Comparison of ENCODE assay signal across 15 mouse cellular contexts in the genomic region with DNA sequence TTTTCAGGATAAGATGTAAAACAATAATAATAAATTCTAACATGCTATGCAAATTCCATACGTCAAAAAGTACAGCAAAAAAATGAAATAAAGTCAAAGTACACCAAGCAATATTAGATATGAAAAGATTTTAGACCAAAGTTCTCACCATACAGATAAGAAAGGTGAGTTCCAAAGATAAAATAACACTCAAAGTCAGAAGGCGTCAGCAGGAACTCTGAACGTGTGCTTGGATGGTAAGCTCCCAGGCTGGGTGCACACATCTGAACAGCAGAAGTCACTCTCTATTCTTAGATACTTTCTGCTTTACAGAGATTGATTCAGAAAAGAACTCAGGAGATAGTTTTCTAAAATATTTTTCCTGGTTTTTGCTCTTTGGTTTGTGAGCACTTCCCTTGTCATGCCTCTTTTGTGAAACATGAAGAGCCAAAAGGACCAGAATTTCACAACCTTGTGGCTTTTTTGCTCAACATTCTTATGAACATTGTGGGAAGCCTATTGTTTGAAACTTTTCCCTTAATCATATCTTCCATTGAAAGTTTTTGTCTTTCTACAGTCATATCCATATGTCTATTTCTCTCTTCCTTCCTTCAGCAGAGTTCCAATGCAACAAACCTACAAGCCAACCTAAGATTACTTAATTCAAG.
A peak's percentile ranks its signal among the peaks of the same experiment; 100 is the strongest.
DNase-seq lines count a peak whose midpoint lies in the region; ATAC-seq and TF ChIP-seq lines count a peak whose summit lies in the region.
"Had no signal": no experiment of that assay in that cellular context is flagged by ENCODE, and none has a peak within 500 bp of the region (broad histone marks: within the 10 kb centered on the region; RNA-seq: fewer than 3 reads in every experiment).

No protein-coding gene starts in this region.

- no peak overlapping the region for H3K9ac ChIP-seq in intestine, embryonic 15.5 days
- no peak overlapping the region for H3K9ac ChIP-seq in intestine, postnatal 0 days (ENCODE audit: low read depth, low read length)
- no peak overlapping the region for H3K9ac ChIP-seq in intestine, embryonic 16.5 days (ENCODE audit: low read depth, low read length)
- H3K9ac ChIP-seq: heart, embryonic 12.5 days; hindbrain, embryonic 15.5 days had no signal

- H3K27me3 ChIP-seq in intestine, embryonic 15.5 days (replicated peaks): no peaks in the 10 kb centered on the region
- H3K27me3 ChIP-seq in intestine, postnatal 0 days (replicated peaks; ENCODE audit: control insufficient read depth, insufficient read depth, low read length): no peaks in the 10 kb centered on the region
- no peaks in the 10 kb centered on the region for H3K27me3 ChIP-seq in intestine, embryonic 16.5 days (replicated peaks; ENCODE audit: control insufficient read depth, insufficient read depth, low read length)
- H3K27me3 ChIP-seq: heart, embryonic 12.5 days; hindbrain, embryonic 15.5 days had no signal

- ATAC-seq in intestine, embryonic 15.5 days: peak; percentile 59
- no peak for ATAC-seq in intestine, postnatal 0 days
- peak; percentile 88 for ATAC-seq in intestine, embryonic 16.5 days

- 34% methylated on average over 3 of the region's 3 CpGs for WGBS in intestine, embryonic 15.5 days
- WGBS in intestine, postnatal 0 days: 27% methylated on average over 3 of the region's 3 CpGs
- WGBS in intestine, embryonic 16.5 days: 47% methylated on average over 3 of the region's 3 CpGs

- no peak overlapping the region for H3K4me2 ChIP-seq in intestine, embryonic 15.5 days (replicated peaks)
- H3K4me2 ChIP-seq in intestine, postnatal 0 days (replicated peaks; ENCODE audit: low read depth): no peak overlapping the region
- no peak overlapping the region for H3K4me2 ChIP-seq in intestine, embryonic 16.5 days (ENCODE audit: low read depth, low read length)
- H3K4me2 ChIP-seq: heart, embryonic 12.5 days; hindbrain, embryonic 15.5 days had no signal

- H3K4me3 ChIP-seq in intestine, embryonic 15.5 days (replicated peaks): no peak overlapping the region
- no peak overlapping the region for H3K4me3 ChIP-seq in intestine, postnatal 0 days (ENCODE audit: low read depth, low read length)
- no peak overlapping the region for H3K4me3 ChIP-seq in intestine, embryonic 16.5 days (ENCODE audit: low read length)
- H3K4me3 ChIP-seq: embryonic facial prominence, embryonic 10.5 days; erythroblast, embryonic 14.5 days; forebrain, embryonic 10.5 days; heart, embryonic 12.5 days; hindbrain, embryonic 15.5 days had no signal

- H3K4me1 ChIP-seq in intestine, embryonic 15.5 days (replicated peaks): no peaks in the 10 kb centered on the region
- H3K4me1 ChIP-seq in intestine, postnatal 0 days (replicated peaks; ENCODE audit: control insufficient read depth, insufficient read depth, low read length): no peaks in the 10 kb centered on the region
- no peaks in the 10 kb centered on the region for H3K4me1 ChIP-seq in intestine, embryonic 16.5 days (ENCODE audit: control insufficient read depth, insufficient read depth, low read length)
- H3K4me1 ChIP-seq: embryonic facial prominence, embryonic 10.5 days; forebrain, embryonic 10.5 days; heart, embryonic 12.5 days; hindbrain, embryonic 15.5 days had no signal

- no peak for TF ChIP-seq CTCF in intestine, postnatal 0 days (IDR thresholded peaks at IDR 0.05; ENCODE audit: low read depth)

- H3K36me3 ChIP-seq in intestine, embryonic 15.5 days: no peaks in the 10 kb centered on the region
- H3K36me3 ChIP-seq in intestine, postnatal 0 days (ENCODE audit: control insufficient read depth, insufficient read depth): no peaks in the 10 kb centered on the region
- no peaks in the 10 kb centered on the region for H3K36me3 ChIP-seq in intestine, embryonic 16.5 days (ENCODE audit: control insufficient read depth, insufficient read depth, low read length)
- H3K36me3 ChIP-seq: embryonic facial prominence, embryonic 10.5 days; forebrain, embryonic 10.5 days; heart, embryonic 12.5 days; hindbrain, embryonic 15.5 days had no signal

- DNase-seq in adipocyte (ENCODE audit: low spot score): peak; percentile 24
- no peak for DNase-seq in frontal cortex, postnatal 36 days (ENCODE audit: low spot score in 2 of 2)
- DNase-seq in heart, postnatal 36 days: no peak
- no peak for DNase-seq in kidney, postnatal 10 days
- DNase-seq: cerebellum, adult 9-11 months; cerebellum, postnatal 36 days; gastrocnemius, postnatal 10 days had no signal

- H3K27ac ChIP-seq in intestine, embryonic 15.5 days: no peak overlapping the region
- no peak overlapping the region for H3K27ac ChIP-seq in intestine, postnatal 0 days (ENCODE audit: low read depth, low read length)
- H3K27ac ChIP-seq in intestine, embryonic 16.5 days (ENCODE audit: low read length): no peak overlapping the region
- H3K27ac ChIP-seq: embryonic facial prominence, embryonic 10.5 days; forebrain, embryonic 10.5 days; hindbrain, embryonic 15.5 days had no signal

- no peaks in the 10 kb centered on the region for H3K9me3 ChIP-seq in intestine, embryonic 15.5 days
- no peaks in the 10 kb centered on the region for H3K9me3 ChIP-seq in intestine, postnatal 0 days (ENCODE audit: control insufficient read depth)
- no peaks in the 10 kb centered on the region for H3K9me3 ChIP-seq in intestine, embryonic 16.5 days (ENCODE audit: control insufficient read depth, low read length)
- H3K9me3 ChIP-seq: embryonic facial prominence, embryonic 10.5 days; forebrain, embryonic 10.5 days; heart, embryonic 12.5 days; hindbrain, embryonic 15.5 days had no signal

- intact Hi-C loops in heart, postnatal 36 days (cut with DNase I): loop anchor here (10.0 kb wide), 1 partner anchor 1601 kb away; no protein-coding TSS in a partner anchor
